ENCODE assay signal across 10 mouse cellular contexts in genomic region chr4:119076336-119076735, GRCm38 (mm10). TPM values are rescaled to one million over a fixed set of nuclear protein-coding genes. Genes with fewer than 3 reads are reported as not detected.
A peak's percentile ranks its signal among the peaks of the same experiment; 100 is the strongest.
DNase-seq lines count a peak whose midpoint lies in the region; ATAC-seq and TF ChIP-seq lines count a peak whose summit lies in the region.
"Had no signal": no experiment of that assay in that cellular context is flagged by ENCODE, and none has a peak within 500 bp of the region (broad histone marks: within the 10 kb centered on the region; RNA-seq: fewer than 3 reads in every experiment).

No protein-coding gene starts in this region.

- DNase-seq in kidney, adult 18-20 months, result peak; percentile 15
- DNase-seq in kidney, postnatal 4 days, result no peak
- DNase-seq in ES-CJ7 (ENCODE audit: low read depth, low spot score) (peak; percentile 40), MEL (ENCODE audit: low read depth, low spot score) (peak; percentile 52)
- DNase-seq in liver, embryonic 11.5 days (ENCODE audit: low spot score), result no peak
- no peak for DNase-seq in ovary, adult 18-20 months (ENCODE audit: low spot score)
- no peak for DNase-seq in adrenal gland, adult 18-20 months (ENCODE audit: low spot score in 2 of 2)
- DNase-seq: cerebellum, postnatal 25 days; left cerebral cortex, postnatal 4 days had no signal

- H3K36me3 ChIP-seq in MEL (ENCODE audit: control insufficient read depth in 1 of 2, insufficient read depth in 2 of 2, low read length in 2 of 2), result peaks cover 0 to 13% of the 10 kb centered on the region in 2 experiments; a peak in 2 of 4 replicates
- no peaks in the 10 kb centered on the region for H3K36me3 ChIP-seq in liver, embryonic 11.5 days (ENCODE audit: control insufficient read depth, insufficient read depth, low read length)

- TF ChIP-seq POLR2A in MEL (IDR thresholded peaks at IDR 0.05; ENCODE audit: control insufficient read depth in 1 of 2, insufficient read depth in 1 of 2, low read depth in 1 of 2, low read length in 2 of 2, poor library complexity in 1 of 2), result no peak

- peaks cover 2 to 24% of the 10 kb centered on the region in 2 experiments; a peak in 3 of 4 replicates for H3K4me1 ChIP-seq in MEL (ENCODE audit: control insufficient read depth in 1 of 2, insufficient read depth in 2 of 2, low read length in 2 of 2)
- peaks cover 9% of the 10 kb centered on the region for H3K4me1 ChIP-seq in liver, embryonic 11.5 days (replicated peaks; ENCODE audit: control insufficient read depth, insufficient read depth, low read length)

- no peak for TF ChIP-seq RAD21 in MEL (IDR thresholded peaks at IDR 0.05; ENCODE audit: low read depth, low read length)

- peak in 1 of 2 experiments; percentile 18; a peak in 1 of 4 replicates for TF ChIP-seq EP300 in MEL (IDR thresholded peaks at IDR 0.05; ENCODE audit: low read depth in 1 of 2, low read length in 2 of 2)

- H3K4me2 ChIP-seq in liver, embryonic 11.5 days, result peak overlapping the region; percentile 49

- no peaks in the 10 kb centered on the region for H3K27me3 ChIP-seq in MEL (ENCODE audit: control insufficient read depth in 1 of 2, insufficient read depth in 2 of 2, low read length in 2 of 2)
- peaks cover 26% of the 10 kb centered on the region for H3K27me3 ChIP-seq in liver, embryonic 11.5 days (replicated peaks; ENCODE audit: control insufficient read depth, insufficient read depth, low read length)

- TF ChIP-seq CTCF in MEL (IDR thresholded peaks at IDR 0.05 in 2 of 3, conservative IDR thresholded peaks at IDR 0.05 in 1 of 3; ENCODE audit: control insufficient read depth in 1 of 3, insufficient read depth in 1 of 3, low read depth in 2 of 3, low read length in 3 of 3, poor library complexity in 1 of 3, severe bottlenecking in 1 of 3), result no peak

- peak overlapping the region; percentile 53; the same call in 1 of the 2 replicates for H3K27ac ChIP-seq in MEL (ENCODE audit: control insufficient read depth, low read depth, low read length)
- H3K27ac ChIP-seq in liver, embryonic 11.5 days (ENCODE audit: low read depth, low read length), result no peak overlapping the region

- H3K9ac ChIP-seq in MEL (ENCODE audit: control insufficient read depth, low read depth, low read length, poor library complexity, severe bottlenecking), result peak overlapping the region; percentile 5; the same call in 1 of the 2 replicates
- no peak overlapping the region; the same call in 1 of the 2 replicates for H3K9ac ChIP-seq in liver, embryonic 11.5 days (ENCODE audit: low read depth, low read length)

- H3K9me3 ChIP-seq in MEL (replicated peaks; ENCODE audit: insufficient read depth, low read length), result no peaks in the 10 kb centered on the region
- H3K9me3 ChIP-seq in liver, embryonic 11.5 days (ENCODE audit: control insufficient read depth, low read length), result no peaks in the 10 kb centered on the region

- H3K79me2 ChIP-seq in MEL (ENCODE audit: control insufficient read depth, insufficient read depth, low read length, poor library complexity), result no peaks in the 10 kb centered on the region

- ATAC-seq in liver, embryonic 11.5 days (replicated peaks; ENCODE audit: low FRiP score), result no peak
- ATAC-seq: inflammation-experienced regulatory T-cells, adult 6 months had no signal

- 58% methylated on average over 11 of the region's 11 CpGs for WGBS in liver, embryonic 11.5 days

- H3K4me3 ChIP-seq in MEL (ENCODE audit: control insufficient read depth in 1 of 2, insufficient read depth in 1 of 2, low read depth in 2 of 2, low read length in 2 of 2), result peak overlapping the region; percentile 23 to 30
- H3K4me3 ChIP-seq in liver, embryonic 11.5 days (ENCODE audit: low read depth, low read length), result no peak overlapping the region

TF ChIP-seq in MEL, 35 proteins besides CTCF, POLR2A, EP300 and RAD21:
- TF ChIP-seq TCF12 (IDR thresholded peaks at IDR 0.05; ENCODE audit: low read depth, low read length) (0 out of 2 replicates have a peak, but pooled peaks have one; percentile 6), MEF2A (IDR thresholded peaks at IDR 0.05; ENCODE audit: extremely low read depth, insufficient replicate concordance, low read depth, low read length, poor library complexity, severe bottlenecking) (no peak), NELFE (IDR thresholded peaks at IDR 0.05; ENCODE audit: low read depth, low read length) (no peak)

RNA-seq across cellular contexts. Expression of gene Slc2a1, which starts 32.2 kb away (rescaled TPM):
- total RNA-seq in MEL (2012; rRNA removed), result 15.9 and 47.3 TPM in 2 replicates
- polyA plus RNA-seq in MEL (2012; ENCODE audit: insufficient read depth in 1 of 2, insufficient read length in 2 of 2, low read depth in 1 of 2, low replicate concordance in 2 of 2, missing spikeins in 1 of 2), result 10 to 100 TPM in 1 of 2 experiments, not detected in 1; 99.5 TPM
- 150 and 153 TPM in 2 replicates for polyA plus RNA-seq in liver, embryonic 11.5 days (2014; fragmentation: Nextera tagmentation; extraction: Ambion mirVana)
- 10 to 100 TPM; 20.9 to 29.3 TPM for total RNA-seq in adrenal gland, adult 18-20 months (2021)

Comparison
In these comparisons a context has a peak if more than half of its experiments do, and no peak if none do; other contexts are left out.
1. DNase-seq: peak in kidney, adult 18-20 months (single experiment), ES-CJ7 (single experiment) and MEL (single experiment); none in kidney, postnatal 4 days (0 of 2), liver, embryonic 11.5 days (single experiment), ovary, adult 18-20 months (single experiment) and adrenal gland, adult 18-20 months (0 of 2).